Mouse (Mus musculus): ENCODE measurements around the gene Grem2.

Gene Grem2

GRCm38 (mm10) chr1:174921298-174921955 is at the start of gene Grem2:
Grem2 (minus strand) TSS chr1:174921819.
- peak; percentile 62 to 73 for DNase-seq

- DNase-seq = no peak
These were observed 38.2 kb upstream of the Grem2 start for GRCm38 (mm10) chr1:174959837-174960236.

GRCm38 (mm10) chr1:174931003-174931619 is 9.5 kb upstream of the Grem2 start:
- DNase-seq = no peak

GRCm38 (mm10) chr1:174929459-174930181 is 8.0 kb upstream of the Grem2 start:
- DNase-seq = no peak

GRCm38 (mm10) chr1:174918949-174919348 is 2.7 kb downstream of the Grem2 start:
- no peak for DNase-seq

GRCm38 (mm10) chr1:174918236-174918870 is 3.3 kb downstream of the Grem2 start:
- no peak for DNase-seq

- no peak for DNase-seq
These were observed 11.8 kb downstream of the Grem2 start for GRCm38 (mm10) chr1:174909834-174910233.

- DNase-seq = no peak
These were observed 13.4 kb downstream of the Grem2 start for GRCm38 (mm10) chr1:174908232-174908631.

GRCm38 (mm10) chr1:174907637-174908036 is 14.0 kb downstream of the Grem2 start:
- no peak for DNase-seq

GRCm38 (mm10) chr1:174902755-174903154 is 18.9 kb downstream of the Grem2 start:
- DNase-seq = no peak

GRCm38 (mm10) chr1:174892471-174892870 is 29.1 kb downstream of the Grem2 start:
- no peak for DNase-seq

GRCm38 (mm10) chr1:174888684-174889405 is 32.8 kb downstream of the Grem2 start:
- no peak for DNase-seq

- no peak for DNase-seq
These were observed 33.5 kb downstream of the Grem2 start for GRCm38 (mm10) chr1:174888073-174888472.

- no peak for DNase-seq
These were observed 39.1 kb downstream of the Grem2 start for GRCm38 (mm10) chr1:174882496-174882895.

GRCm38 (mm10) chr1:174875173-174875572 is 46.4 kb downstream of the Grem2 start:
- no peak for DNase-seq

GRCm38 (mm10) chr1:174860407-174861118 is 61.1 kb downstream of the Grem2 start:
- DNase-seq = peak; percentile 39 to 55

- DNase-seq = no peak
These were observed 65.4 kb downstream of the Grem2 start for GRCm38 (mm10) chr1:174856188-174856587.

GRCm38 (mm10) chr1:174844786-174845185 is 76.8 kb downstream of the Grem2 start:
- no peak for DNase-seq

GRCm38 (mm10) chr1:174836861-174837260 is 84.8 kb downstream of the Grem2 start:
- DNase-seq = no peak

- DNase-seq = no peak
These were observed 95.1 kb downstream of the Grem2 start for GRCm38 (mm10) chr1:174826562-174826961.

- DNase-seq = no peak
These were observed 109.8 kb downstream of the Grem2 start for GRCm38 (mm10) chr1:174811846-174812245.

- DNase-seq = no peak
These were observed 133.0 kb downstream of the Grem2 start for GRCm38 (mm10) chr1:174788617-174789016.
